Mouse (Mus musculus): ENCODE data around the gene Gm11034. TPM values are rescaled to one million over a fixed set of nuclear protein-coding genes. Genes with fewer than 3 reads are reported as not detected.

The Gm11034 gene
- polyA plus RNA-seq, 1 experiment, result not detected

DNA sequence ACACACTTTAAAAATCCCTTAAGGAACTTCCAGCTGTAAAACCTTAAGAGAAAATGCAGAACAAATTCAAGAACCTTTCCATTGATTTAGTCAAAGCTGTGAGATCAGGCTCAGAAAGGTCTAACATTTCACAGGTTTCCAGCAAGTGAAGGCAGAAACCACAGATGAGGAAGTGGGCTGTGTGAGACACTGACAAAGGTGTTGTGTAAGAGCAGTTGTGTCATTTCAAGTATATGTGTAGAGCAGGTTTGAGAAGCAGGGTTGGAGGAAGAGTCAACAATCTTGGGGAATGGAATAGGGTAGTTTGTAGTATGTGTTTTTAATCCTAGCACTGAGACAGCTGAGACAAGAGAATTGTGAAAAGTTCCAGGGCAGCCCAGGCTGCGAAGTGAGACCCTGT lies 2.4 kb upstream of the Gm11034 start:
- Histone ChIP-seq H3K4me1 (ENCODE audit: control insufficient read depth) (peaks cover 20% of the 10 kb centered on the region), H3K9me3 (ENCODE audit: control insufficient read depth, low read length) (no peaks in the 10 kb centered on the region), H3K36me3 (ENCODE audit: control insufficient read depth) (peaks cover 2% of the 10 kb centered on the region), H3K27me3 (ENCODE audit: control insufficient read depth) (peaks cover 18% of the 10 kb centered on the region), H3K4me3 (replicated peaks) (no peak overlapping the region)
- TF ChIP-seq GATA1 (IDR thresholded peaks at IDR 0.05; ENCODE audit: low read length) (no peak), TAL1 (IDR thresholded peaks at IDR 0.05; ENCODE audit: low read length) (no peak)

DNA sequence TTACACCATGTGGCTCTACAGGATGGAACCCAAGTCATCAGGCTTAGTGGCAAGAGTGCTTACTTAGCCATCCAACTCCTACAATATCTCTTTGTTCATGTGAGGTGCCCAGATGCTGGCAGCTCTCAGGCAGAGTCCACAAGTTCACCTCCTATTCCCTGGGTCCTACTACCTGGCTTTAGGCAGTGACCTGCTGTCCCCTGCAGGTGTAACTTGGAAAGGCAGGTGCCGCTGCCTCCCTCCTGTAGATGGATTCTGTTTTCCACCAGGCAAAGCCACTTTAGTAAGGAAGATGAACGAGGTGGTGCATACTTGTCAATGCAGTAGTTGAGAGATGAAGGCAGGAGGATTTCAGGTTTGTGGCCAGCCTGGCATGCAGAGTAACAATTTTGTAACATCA lies 1.6 kb upstream of the Gm11034 start:
- no peak for TF ChIP-seq GATA1 (IDR thresholded peaks at IDR 0.05; ENCODE audit: low read length)
- TF ChIP-seq TAL1 (IDR thresholded peaks at IDR 0.05; ENCODE audit: low read length), result no peak

DNA sequence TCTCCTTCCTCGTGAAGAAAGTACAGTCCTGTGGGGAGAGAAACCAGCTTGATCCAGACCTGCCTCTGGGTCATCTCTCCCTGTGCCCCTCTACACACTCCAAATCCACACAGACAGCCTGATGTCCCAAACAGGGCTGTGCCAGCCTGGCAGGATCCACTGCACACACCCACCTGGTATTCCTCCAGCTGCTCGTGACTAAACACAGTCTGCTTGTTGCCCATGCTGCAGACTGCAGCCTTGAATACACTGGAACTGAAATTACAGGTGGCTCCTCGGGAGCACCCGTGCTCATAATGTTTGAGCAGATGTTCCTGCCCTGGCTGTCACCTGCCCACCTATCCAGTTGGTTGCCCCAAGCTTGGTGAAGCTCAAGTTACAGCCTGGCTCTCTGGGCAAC lies 685 bp downstream of the Gm11034 start, which contains the start of gene Cib3:
Gene Cib3, minus strand, starts transcription at position 87 of the 400 bp plus-strand sequence.
- TF ChIP-seq GATA1 (IDR thresholded peaks at IDR 0.05; ENCODE audit: low read length) (no peak), TAL1 (IDR thresholded peaks at IDR 0.05; ENCODE audit: low read length) (no peak)
- peaks cover 20% of the 10 kb centered on the region for H3K27me3 ChIP-seq (ENCODE audit: control insufficient read depth)

More for the DNA sequence above, 1.6 kb upstream of the Gm11034 start:
- H3K4me1 ChIP-seq (ENCODE audit: control insufficient read depth), result peaks cover 12% of the 10 kb centered on the region
- no peak overlapping the region for H3K4me3 ChIP-seq (replicated peaks)
- H3K36me3 ChIP-seq (ENCODE audit: control insufficient read depth), result no peaks in the 10 kb centered on the region
- H3K9me3 ChIP-seq (ENCODE audit: control insufficient read depth, low read length), result no peaks in the 10 kb centered on the region
- H3K27me3 ChIP-seq (ENCODE audit: control insufficient read depth), result peaks cover 20% of the 10 kb centered on the region

DNA sequence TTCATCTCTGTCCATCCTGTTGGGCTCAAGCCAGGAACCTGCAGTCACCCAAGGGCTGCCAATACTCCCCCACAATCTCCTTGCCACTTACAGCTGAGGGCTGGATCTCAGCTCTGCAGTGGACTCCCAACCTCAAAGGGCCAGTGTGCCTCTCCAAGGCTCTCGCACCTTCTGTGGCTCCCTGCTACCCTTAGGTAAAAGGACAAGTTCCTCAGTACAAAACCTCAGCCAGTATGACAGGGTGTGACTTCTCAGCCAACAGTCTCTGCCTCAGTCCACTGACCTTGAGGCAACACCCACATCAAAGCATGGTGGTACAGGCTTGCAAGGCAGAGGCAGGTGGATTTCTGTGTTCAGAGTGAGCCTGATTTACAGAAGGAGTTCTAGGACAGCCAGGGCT lies 1.6 kb downstream of the Gm11034 start:
- Histone ChIP-seq H3K4me1 (ENCODE audit: control insufficient read depth) (no peaks in the 10 kb centered on the region; the same call in 1 of the 2 replicates), H3K36me3 (ENCODE audit: control insufficient read depth) (no peaks in the 10 kb centered on the region), H3K4me3 (replicated peaks) (no peak overlapping the region), H3K9me3 (ENCODE audit: control insufficient read depth, low read length) (no peaks in the 10 kb centered on the region), H3K27me3 (ENCODE audit: control insufficient read depth) (peaks cover 19% of the 10 kb centered on the region)
- TF ChIP-seq TAL1 (IDR thresholded peaks at IDR 0.05; ENCODE audit: low read length), result no peak
- TF ChIP-seq GATA1 (IDR thresholded peaks at IDR 0.05; ENCODE audit: low read length), result no peak

More for the DNA sequence above, 685 bp downstream of the Gm11034 start, which contains the start of gene Cib3:
- no peaks in the 10 kb centered on the region for H3K36me3 ChIP-seq (ENCODE audit: control insufficient read depth)
- no peak within 1 kb of the TSS for H3K4me3 ChIP-seq (replicated peaks)
- no peaks in the 10 kb centered on the region; the same call in 1 of the 2 replicates for H3K4me1 ChIP-seq (ENCODE audit: control insufficient read depth)
- H3K9me3 ChIP-seq (ENCODE audit: control insufficient read depth, low read length), result no peaks in the 10 kb centered on the region

DNA sequence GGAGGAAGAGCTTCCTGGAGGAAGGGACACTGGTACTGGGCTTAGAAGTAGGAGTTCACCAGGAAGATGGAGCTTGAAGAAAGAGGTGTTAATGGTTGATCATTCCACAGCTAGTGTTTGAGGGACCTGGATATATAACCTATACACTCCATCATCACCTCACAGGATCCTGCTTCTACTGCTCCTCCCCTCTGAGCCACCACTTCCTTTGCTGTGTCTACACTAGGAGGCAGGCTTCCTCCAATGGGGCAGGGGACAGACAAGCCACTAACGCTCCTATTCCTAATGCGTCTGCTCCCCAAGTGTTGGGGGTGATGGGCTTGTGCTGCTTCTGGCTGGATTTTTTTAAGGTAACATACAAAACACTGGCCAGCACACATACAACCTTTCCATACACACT lies 2.7 kb downstream of the Gm11034 start:
- Histone ChIP-seq H3K36me3 (ENCODE audit: control insufficient read depth) (no peaks in the 10 kb centered on the region), H3K9me3 (ENCODE audit: control insufficient read depth, low read length) (no peaks in the 10 kb centered on the region), H3K4me1 (ENCODE audit: control insufficient read depth) (no peaks in the 10 kb centered on the region; the same call in 1 of the 2 replicates), H3K27me3 (ENCODE audit: control insufficient read depth) (peaks cover 18% of the 10 kb centered on the region), H3K4me3 (replicated peaks) (no peak overlapping the region)
- no peak for TF ChIP-seq GATA1 (IDR thresholded peaks at IDR 0.05; ENCODE audit: low read length)
- no peak for TF ChIP-seq TAL1 (IDR thresholded peaks at IDR 0.05; ENCODE audit: low read length)

DNA sequence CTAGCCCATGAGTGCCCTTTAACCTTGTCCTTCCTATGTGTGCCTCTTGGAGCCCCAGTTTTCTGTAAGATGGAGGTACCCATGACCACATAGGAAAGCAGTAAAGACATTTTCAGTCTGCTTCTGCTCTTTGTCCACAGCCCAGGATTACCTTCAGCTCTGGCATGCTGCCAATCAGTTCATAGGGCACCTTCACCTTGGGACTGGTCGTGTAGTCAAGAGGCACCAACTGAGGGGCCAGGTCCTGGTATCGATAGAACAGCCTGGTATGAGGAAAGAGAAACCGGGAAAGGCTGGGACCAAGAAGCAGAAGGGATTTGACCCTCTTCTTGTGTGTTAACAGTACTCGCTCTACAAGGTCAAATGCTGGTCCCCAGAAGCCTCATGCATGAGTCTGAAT lies 3.2 kb downstream of the Gm11034 start:
- TF ChIP-seq TAL1 (IDR thresholded peaks at IDR 0.05; ENCODE audit: low read length) (no peak), GATA1 (IDR thresholded peaks at IDR 0.05; ENCODE audit: low read length) (no peak)
- H3K9me3 ChIP-seq (ENCODE audit: control insufficient read depth, low read length), result no peaks in the 10 kb centered on the region

DNA sequence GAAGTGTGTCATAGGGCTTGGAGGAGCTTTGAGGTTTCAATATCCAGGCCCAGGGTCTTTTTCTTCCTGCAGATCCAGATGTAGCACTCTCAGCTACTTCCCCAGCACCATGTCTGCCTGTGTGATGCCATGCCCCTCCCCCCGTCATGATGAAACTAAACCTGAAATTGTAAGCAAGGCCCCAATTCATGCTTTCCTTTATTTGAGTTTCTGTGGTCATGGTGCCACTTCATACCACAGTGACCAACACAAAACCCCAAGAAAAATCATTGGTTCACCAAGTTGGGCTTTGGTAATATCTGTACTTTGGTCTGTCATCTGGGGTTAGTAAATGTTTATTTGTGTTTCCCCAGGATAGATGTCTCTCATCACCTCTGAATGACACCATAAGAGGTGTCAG lies 4.9 kb downstream of the Gm11034 start:
- no peak for TF ChIP-seq GATA1 (IDR thresholded peaks at IDR 0.05; ENCODE audit: low read length)
- TF ChIP-seq TAL1 (IDR thresholded peaks at IDR 0.05; ENCODE audit: low read length), result no peak
- no peaks in the 10 kb centered on the region; the same call in 1 of the 2 replicates for H3K4me1 ChIP-seq (ENCODE audit: control insufficient read depth)

More for the DNA sequence above, 3.2 kb downstream of the Gm11034 start:
- Histone ChIP-seq H3K27me3 (ENCODE audit: control insufficient read depth) (peaks cover 16% of the 10 kb centered on the region), H3K4me3 (replicated peaks) (no peak overlapping the region), H3K4me1 (ENCODE audit: control insufficient read depth) (no peaks in the 10 kb centered on the region; the same call in 1 of the 2 replicates), H3K36me3 (ENCODE audit: control insufficient read depth) (no peaks in the 10 kb centered on the region)

DNA sequence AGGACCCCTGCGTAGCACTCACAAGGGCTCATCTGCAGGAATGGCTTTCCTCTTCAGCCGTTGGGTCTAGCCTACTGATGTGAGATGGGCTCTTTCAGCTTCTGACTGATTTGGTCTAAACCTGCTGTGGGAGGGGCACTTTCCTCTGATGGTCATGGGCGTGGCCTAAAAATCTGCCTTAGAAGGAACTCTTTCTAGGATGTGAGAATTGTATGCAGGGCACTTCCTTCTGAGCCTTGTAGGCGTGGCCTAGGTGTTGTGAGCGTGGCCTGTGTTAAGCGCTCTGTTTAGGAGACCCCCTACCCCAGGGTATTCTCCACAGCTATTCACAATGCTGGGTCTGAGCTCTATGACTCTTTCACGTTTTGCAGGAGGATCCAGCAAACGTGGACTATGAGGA lies 15.4 kb downstream of the Gm11034 start:
- H3K27me3 ChIP-seq (ENCODE audit: control insufficient read depth), result no peaks in the 10 kb centered on the region
- H3K4me1 ChIP-seq (ENCODE audit: control insufficient read depth), result peaks cover 2% of the 10 kb centered on the region; the same call in 1 of the 2 replicates
- H3K9me3 ChIP-seq (ENCODE audit: control insufficient read depth, low read length), result peaks cover 4% of the 10 kb centered on the region
- H3K4me3 ChIP-seq (replicated peaks), result no peak overlapping the region
- no peaks in the 10 kb centered on the region for H3K36me3 ChIP-seq (ENCODE audit: control insufficient read depth)
- TF ChIP-seq TAL1 (IDR thresholded peaks at IDR 0.05; ENCODE audit: low read length), result no peak
- TF ChIP-seq GATA1 (IDR thresholded peaks at IDR 0.05; ENCODE audit: low read length), result no peak

More for the DNA sequence above, 4.9 kb downstream of the Gm11034 start:
- Histone ChIP-seq H3K36me3 (ENCODE audit: control insufficient read depth) (no peaks in the 10 kb centered on the region), H3K27me3 (ENCODE audit: control insufficient read depth) (peaks cover 9% of the 10 kb centered on the region), H3K4me3 (replicated peaks) (no peak overlapping the region), H3K9me3 (ENCODE audit: control insufficient read depth, low read length) (no peaks in the 10 kb centered on the region)

DNA sequence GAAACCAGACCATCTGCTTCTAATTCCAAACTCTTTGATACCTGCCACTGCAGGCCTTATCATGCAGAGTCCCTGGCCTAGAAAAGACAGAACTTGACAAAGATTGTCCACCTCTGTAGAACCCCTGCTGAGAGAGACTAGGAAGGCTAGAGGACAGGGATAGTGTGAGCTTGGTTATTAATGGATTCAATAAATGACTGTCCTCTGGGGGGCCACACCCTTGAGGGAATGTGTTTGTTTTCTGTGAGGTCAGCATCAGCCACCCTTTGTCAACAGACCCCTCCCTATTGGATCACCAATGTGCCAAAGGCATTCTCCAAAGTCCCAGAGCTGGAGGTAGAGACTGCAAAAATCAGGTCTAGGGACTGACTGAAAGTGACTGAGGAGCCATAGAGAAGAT lies 21.4 kb downstream of the Gm11034 start:
- H3K4me1 ChIP-seq (ENCODE audit: control insufficient read depth), result no peaks in the 10 kb centered on the region
- no peaks in the 10 kb centered on the region for H3K9me3 ChIP-seq (ENCODE audit: control insufficient read depth, low read length)
- H3K27me3 ChIP-seq (ENCODE audit: control insufficient read depth), result no peaks in the 10 kb centered on the region
- no peaks in the 10 kb centered on the region for H3K36me3 ChIP-seq (ENCODE audit: control insufficient read depth)
- no peak overlapping the region for H3K4me3 ChIP-seq (replicated peaks)
- TF ChIP-seq TAL1 (IDR thresholded peaks at IDR 0.05; ENCODE audit: low read length), result no peak
- no peak for TF ChIP-seq GATA1 (IDR thresholded peaks at IDR 0.05; ENCODE audit: low read length)

DNA sequence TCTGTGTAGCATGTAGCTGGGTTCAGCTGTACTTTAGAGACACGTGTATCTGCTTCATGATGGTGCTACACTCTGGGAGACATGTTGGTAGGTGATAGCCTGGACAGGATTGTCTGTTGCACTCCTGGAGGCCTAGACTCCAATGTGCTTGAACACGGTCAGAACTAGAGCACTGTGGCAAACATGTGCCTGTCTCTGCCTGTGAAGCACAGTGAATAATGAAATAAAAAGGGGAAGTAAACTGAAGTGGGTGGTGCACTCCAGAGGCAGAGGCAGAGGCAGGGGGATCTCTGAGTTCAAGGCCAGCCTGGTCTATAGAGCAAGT lies 23.3 kb downstream of the Gm11034 start:
- TF ChIP-seq TAL1 (IDR thresholded peaks at IDR 0.05; ENCODE audit: low read length), result no peak
- TF ChIP-seq GATA1 (IDR thresholded peaks at IDR 0.05; ENCODE audit: low read length), result no peak
- Histone ChIP-seq H3K9me3 (ENCODE audit: control insufficient read depth, low read length) (no peaks in the 10 kb centered on the region), H3K4me1 (ENCODE audit: control insufficient read depth) (no peaks in the 10 kb centered on the region), H3K36me3 (ENCODE audit: control insufficient read depth) (no peaks in the 10 kb centered on the region), H3K27me3 (ENCODE audit: control insufficient read depth) (no peaks in the 10 kb centered on the region), H3K4me3 (replicated peaks) (no peak overlapping the region)

Measured in erythroblast, embryonic 14.5 days (primary cell).